Mouse (Mus musculus): Measurements from ENCODE around the gene Stum.

DNA sequence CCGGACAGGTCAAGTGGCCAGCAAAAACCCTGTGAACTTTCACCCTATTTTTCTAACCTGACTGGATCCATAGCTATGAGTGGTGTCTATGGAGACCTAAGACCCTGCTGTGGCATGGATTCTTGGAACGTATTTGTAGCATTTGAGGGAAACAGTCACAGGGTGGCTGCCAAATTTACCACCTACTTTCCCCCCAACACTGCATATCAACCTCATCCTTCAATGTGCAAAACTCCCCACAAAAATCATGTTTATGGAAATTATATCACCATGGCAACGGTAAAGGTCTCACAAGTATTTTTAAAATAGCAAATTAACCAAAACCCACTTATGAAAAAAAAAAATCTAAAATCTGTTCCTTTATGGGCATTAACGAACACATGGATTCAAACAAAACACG, 18.9 kb downstream of the Stum start:
- TF ChIP-seq POLR2A (IDR thresholded peaks at IDR 0.05; ENCODE audit: extremely low read depth, insufficient read depth, low read length) (no peak), CTCF (IDR thresholded peaks at IDR 0.05; ENCODE audit: low read depth, low read length) (no peak)
